Mouse (Mus musculus): ENCODE measurements around the gene Prr15. TPM values are rescaled to one million over a fixed set of nuclear protein-coding genes. Genes with fewer than 3 reads are reported as not detected.

Prr15 gene
- polyA plus RNA-seq, 1 experiment from 2014 or later = 7.6 TPM

- TF ChIP-seq CTCF (IDR thresholded peaks at IDR 0.05) (no peak), EP300 (IDR thresholded peaks at IDR 0.05) (no peak)
- no peaks in the 10 kb centered on the region for H3K4me1 ChIP-seq (ENCODE audit: insufficient read depth, low read depth, low read length)
- no peaks in the 10 kb centered on the region for H3K36me3 ChIP-seq (ENCODE audit: insufficient read depth, low read length)
- 56% methylated on average over 6 of the region's 6 CpGs for WGBS
- no peaks in the 10 kb centered on the region for H3K27me3 ChIP-seq (replicated peaks; ENCODE audit: insufficient read depth, low read length)
- H3K9me3 ChIP-seq (ENCODE audit: low read length) = no peaks in the 10 kb centered on the region
- no peak overlapping the region for H3K4me3 ChIP-seq (ENCODE audit: low read depth, low read length)
- no peak overlapping the region for H3K27ac ChIP-seq (ENCODE audit: low read length)
- H3K9ac ChIP-seq (replicated peaks; ENCODE audit: low read depth) = no peak overlapping the region
- DNase-seq (ENCODE audit: low spot score) (no peak), ATAC-seq (no peak)
- H3K4me2 ChIP-seq (replicated peaks; ENCODE audit: low read depth, low read length) = no peak overlapping the region
Observed at GRCm38 (mm10) chr6:54369913-54370542, 44.4 kb downstream of the Prr15 start.

DNA sequence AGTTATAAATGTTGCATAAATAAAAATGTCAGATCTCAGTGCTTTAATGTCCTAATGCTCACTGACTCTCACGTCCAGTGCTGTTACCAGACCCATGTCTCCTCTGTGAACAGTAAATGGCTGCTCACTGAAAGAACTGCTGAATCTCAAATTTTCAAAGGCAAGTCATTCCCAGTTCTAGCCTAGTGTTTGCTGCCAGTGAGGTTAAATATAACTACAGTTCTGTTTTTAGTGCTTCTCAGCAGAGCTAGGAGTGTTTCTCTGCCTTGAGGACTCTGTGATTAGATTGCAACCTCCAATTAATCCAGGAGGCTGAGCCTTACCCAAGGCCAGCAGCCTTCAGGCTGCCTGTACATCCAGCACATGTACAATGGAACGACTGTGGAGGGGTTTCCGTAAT is 46.2 kb downstream of the Prr15 start:
- TF ChIP-seq CTCF (IDR thresholded peaks at IDR 0.05) (no peak), EP300 (IDR thresholded peaks at IDR 0.05) (no peak)
- ATAC-seq (no peak), DNase-seq (ENCODE audit: low spot score) (no peak)
- no peak overlapping the region for H3K4me2 ChIP-seq (replicated peaks; ENCODE audit: low read depth, low read length)
- H3K27ac ChIP-seq (ENCODE audit: low read length) = no peak overlapping the region
- no peaks in the 10 kb centered on the region for H3K36me3 ChIP-seq (ENCODE audit: insufficient read depth, low read length)
- H3K27me3 ChIP-seq (replicated peaks; ENCODE audit: insufficient read depth, low read length) = no peaks in the 10 kb centered on the region
- no peak overlapping the region for H3K9ac ChIP-seq (replicated peaks; ENCODE audit: low read depth)
- H3K4me1 ChIP-seq (ENCODE audit: insufficient read depth, low read depth, low read length) = no peaks in the 10 kb centered on the region
- H3K9me3 ChIP-seq (ENCODE audit: low read length) = no peaks in the 10 kb centered on the region
- WGBS = 76% methylated on average over 3 of the region's 3 CpGs
- no peak overlapping the region for H3K4me3 ChIP-seq (ENCODE audit: low read depth, low read length)

DNA sequence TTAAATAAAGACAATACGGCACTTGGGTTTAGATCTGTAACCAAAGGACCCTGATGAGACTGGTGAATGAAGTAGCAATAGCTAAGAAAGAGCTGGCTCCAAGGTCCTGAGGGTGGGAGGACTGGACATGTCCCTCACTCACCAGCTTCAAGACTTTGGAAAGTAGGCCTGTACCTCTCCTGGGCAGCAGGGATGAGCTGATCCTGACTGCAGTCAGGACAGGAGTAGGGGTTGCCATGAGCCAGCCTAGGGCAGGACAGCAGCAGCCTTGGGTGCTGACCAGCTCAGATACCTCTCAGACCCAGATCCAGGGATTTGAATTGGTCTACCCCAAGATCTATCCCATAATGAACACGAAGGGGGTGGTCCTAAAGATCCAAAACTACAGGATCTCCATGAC is 53.7 kb downstream of the Prr15 start:
- Histone ChIP-seq H3K27me3 (replicated peaks; ENCODE audit: insufficient read depth, low read length) (no peaks in the 10 kb centered on the region), H3K9ac (replicated peaks; ENCODE audit: low read depth) (no peak overlapping the region), H3K4me2 (replicated peaks; ENCODE audit: low read depth, low read length) (no peak overlapping the region), H3K27ac (ENCODE audit: low read length) (no peak overlapping the region), H3K36me3 (ENCODE audit: insufficient read depth, low read length) (no peaks in the 10 kb centered on the region), H3K9me3 (ENCODE audit: low read length) (no peaks in the 10 kb centered on the region), H3K4me3 (ENCODE audit: low read depth, low read length) (no peak overlapping the region), H3K4me1 (ENCODE audit: insufficient read depth, low read depth, low read length) (no peaks in the 10 kb centered on the region)
- TF ChIP-seq CTCF (IDR thresholded peaks at IDR 0.05) = no peak
- TF ChIP-seq EP300 (IDR thresholded peaks at IDR 0.05) = no peak
- DNase-seq (ENCODE audit: low spot score) = no peak
- WGBS = 75% methylated on average over 2 of the region's 2 CpGs
- no peak for ATAC-seq

Other genes with a start within 250 kb of the Prr15 start
- gene Wipf3, start 103.8 kb downstream of the Prr15 start, polyA plus RNA-seq (2015; fragmentation: Nextera tagmentation; extraction: Ambion mirVana) = 2.7 and 3.7 TPM in 2 replicates
- 2.8 TPM in 2 replicates for gene Scrn1, start 240.7 kb downstream of the Prr15 start, polyA plus RNA-seq (2015; fragmentation: Nextera tagmentation; extraction: Ambion mirVana)

All from lung, postnatal 0 days (tissue).